Mouse (Mus musculus) B cell, adult 2 months (primary cell): Measurements from ENCODE around the gene Trmt2a.
"Not testable (repeated sequence)": the region's sequence is repeated elsewhere in the genome, so short reads cannot be mapped to it uniquely, and the experiment has no call there.

Experiments used
- DNase-seq, 2 experiments: peaks; one replicate each; pipeline ENCODE4 v3.0.0; 2022

The Trmt2a gene

DNA sequence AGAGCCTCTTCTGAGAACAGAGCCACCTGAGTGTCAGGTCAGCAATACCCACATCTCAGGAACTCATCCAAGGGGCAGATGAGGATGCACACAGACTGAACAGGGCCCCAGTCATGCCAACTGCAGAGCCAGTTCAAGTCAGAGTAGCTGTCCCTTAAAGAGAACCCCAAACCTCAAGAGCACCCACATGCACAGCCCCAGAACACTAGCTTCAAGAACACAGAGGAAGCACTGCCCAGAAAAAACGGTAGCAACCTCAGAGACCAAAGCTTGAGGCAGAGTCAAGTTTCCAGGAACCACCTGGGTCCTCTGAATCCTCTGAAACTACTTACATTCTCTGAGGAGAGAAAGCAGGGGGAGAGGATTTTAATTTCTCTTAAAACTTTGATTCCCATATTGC, 15.0 kb upstream of the Trmt2a start:
- no peak for DNase-seq

DNA sequence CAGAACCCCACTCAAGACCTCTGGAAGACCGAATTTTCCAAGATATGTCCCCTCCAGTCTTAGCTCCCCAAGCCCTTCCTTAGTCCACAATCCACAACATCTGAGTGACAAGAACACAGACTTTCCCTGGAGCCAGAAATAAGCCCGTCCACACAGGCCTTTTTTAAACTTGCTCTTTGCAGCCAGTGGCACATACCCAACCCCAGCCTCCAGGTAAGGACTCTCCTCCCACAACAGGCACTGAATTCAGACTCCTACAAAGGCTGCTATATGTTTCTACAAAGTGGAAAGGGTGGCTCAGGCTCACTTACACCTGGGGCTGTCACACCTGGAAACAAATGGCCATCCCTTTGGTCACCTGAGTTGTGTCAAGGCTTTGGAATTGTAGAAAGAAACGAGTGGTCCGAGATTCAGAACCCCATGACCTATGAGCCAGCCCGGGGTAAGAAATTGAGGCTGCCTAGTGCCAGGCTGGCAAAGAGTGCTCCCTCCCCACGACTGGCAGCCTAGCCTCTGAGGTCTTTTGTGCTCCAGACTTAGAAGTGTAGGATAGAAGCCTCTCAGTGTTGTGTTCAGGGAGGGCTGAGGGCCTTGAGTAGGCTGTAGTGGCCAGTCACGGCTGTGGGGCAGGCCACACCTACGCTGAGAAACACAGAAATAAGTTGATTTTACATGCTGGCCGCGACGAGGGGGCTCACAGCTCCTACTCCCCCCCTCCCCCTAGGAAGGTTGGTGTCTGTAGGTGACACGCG, 14.4 kb upstream of the Trmt2a start:
- peak in 1 of 2 experiments; percentile 27 for DNase-seq

DNA sequence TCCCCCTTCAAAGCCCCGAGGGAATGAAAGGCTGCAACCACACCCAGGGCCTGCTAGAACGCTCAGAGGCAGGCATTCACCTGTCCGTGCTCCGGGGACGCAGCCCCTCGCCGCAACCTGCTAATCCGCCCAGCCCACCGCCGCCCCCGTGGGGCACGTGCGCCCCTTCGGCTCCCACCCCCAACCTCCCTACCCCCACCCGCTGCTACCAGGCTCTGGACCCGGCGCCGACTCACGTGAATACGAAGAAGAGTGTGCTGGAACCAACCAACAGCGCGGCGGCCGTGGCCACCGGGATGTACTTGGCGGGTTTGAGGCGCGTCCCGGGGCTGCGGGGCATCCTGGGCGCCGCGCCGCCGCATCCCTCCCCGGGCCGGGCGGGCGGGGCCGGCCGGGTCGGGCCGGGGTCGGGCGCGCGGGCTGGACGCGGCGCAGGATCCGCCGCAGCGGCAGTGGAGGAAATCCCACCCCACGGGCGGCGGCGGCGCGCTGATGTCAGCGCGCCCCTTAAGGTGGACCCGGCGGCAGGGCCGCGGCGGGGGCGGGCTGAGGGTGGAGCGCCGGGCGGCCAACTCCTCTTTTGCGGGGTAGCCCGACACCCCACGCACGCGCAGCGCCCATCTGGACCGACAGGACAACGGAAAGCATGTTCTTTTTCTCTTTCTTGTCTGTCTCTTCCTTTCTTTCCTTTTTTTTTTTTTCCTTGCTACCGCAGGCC, 13.6 kb upstream of the Trmt2a start, which contains the start of gene Zdhhc8:
Zdhhc8 (minus strand) TSS at position 466 of the 718 bp plus-strand sequence.
- peak; percentile 57 to 58 for DNase-seq

DNA sequence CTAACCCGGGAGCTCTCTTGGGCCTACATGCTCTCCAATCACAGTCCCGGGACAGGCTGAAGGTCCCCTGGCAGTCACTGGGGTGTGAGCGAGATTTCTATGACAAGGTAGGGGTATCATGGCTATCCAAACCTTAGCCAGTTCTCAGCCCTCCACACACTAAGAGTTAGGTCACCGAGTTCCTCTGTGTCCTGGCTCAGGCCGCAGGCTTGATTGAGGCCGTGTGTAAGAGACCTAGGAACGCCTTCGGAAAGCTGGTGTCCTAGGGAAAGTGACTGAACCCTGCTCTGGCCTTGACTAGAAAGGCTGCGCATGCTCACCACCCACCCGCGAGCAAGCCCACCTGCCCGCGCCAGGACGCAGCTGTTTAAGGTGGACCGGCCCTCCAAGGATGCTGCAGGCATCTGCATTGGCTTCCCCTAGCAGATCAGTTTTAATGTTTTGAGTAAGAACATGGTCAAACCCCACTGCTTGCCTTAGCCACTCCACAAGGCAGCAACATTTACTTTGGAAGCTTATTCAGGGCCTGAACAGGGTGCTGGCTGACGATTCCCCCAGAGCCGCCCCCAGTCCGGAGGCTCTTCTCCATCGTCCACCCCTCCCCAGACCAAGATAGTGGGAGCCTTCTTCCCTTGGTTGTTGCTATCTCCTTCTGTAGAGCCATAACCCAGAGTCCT, 13.0 kb upstream of the Trmt2a start:
- DNase-seq: peak; percentile 29 to 31

DNA sequence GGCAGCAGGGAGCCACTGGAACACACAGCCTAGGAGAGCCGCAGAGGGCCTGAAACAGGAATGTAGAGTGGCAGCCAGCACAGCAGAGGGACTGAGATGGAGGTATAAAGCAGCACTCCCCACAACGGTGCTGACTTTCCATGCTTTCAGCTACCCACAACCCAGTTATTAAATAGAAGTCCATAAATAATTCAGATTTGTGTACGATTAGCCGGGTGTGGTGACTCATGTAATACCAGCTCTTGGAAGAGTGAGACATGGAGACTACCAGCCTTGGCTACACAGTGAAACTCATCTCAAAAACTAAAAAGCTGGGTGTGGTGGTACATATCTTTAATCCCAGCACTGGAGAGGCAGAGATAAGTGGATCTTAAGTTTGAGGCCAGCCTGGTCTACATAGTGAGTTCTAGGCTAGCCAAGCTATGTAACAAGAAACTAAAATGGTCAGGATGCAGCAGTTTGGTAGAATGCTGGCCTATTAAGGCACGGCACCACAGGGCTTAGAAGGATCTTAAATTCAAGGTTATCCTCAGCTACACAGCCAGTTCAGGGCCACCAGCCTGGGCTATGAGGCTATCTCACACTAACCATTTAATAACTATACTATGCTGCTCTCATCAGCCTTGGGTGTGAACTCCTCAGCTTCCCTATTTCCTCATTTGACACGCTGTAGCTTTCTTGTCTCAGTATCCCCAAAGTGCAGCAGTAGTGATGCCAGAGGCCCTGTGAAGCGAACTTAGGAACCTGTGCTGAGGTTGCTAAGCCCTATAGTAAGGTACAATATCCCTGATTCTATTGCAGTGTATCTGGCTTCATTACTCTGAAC, 11.6 kb upstream of the Trmt2a start:
- no peak for DNase-seq

DNA sequence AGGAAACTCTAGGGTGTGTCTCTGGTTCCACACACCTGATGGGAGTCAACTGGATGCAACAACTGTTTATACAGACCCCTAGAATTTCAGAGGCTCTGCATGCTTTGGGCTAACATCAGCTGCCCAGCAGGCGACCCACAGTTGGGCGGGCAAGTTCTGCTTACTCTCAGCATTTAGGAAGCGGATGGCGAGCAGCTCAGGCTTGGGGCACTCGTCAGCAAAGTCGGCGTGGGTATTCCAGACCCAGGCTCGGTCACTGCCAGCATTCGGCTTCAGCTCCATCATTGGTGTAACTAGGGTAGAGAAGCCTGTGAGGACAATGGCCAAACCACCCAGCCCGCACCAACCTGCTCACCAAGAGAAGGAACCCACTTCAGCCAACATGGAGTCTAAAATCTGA, 6.9 kb upstream of the Trmt2a start:
- no peak for DNase-seq

DNA sequence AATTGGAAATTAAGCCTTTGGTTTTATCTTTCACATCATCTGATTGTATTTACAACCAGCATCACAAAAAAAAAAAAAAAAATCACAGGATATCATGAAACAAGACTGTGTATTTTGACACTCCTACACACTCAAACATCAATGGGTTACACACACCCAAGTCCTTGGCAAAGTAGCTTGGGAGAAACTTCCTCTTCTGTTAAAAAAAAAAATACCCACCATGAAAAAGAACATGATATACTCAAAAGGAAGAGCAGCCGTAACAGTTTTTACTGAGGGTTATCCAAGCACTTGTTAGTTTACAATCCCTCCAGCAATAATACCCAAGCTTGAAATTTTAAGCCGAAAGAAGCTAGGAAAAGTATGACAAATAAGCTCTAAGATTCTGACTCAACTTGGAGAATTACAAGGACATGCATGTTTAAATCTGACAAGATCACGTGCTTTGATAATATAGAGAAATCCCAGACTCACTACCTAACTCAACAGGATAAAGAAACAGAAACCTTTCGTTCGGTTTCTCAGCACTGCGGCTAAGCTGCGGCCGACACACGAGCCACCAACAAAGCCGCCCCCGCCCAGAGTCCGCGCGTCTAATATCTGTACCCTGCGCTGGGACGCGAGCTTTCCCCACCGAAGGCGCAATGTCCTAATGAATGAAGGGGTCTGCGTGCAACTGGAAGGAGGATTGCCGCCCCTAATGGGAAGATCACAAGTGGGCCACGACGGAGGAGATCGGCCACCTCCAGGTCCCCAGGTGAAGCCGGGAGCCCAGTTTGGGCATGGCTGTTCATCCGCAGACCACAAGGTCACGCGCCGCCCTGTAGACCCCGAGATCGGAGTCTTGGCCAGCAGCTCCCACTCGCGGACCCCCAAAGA, 719 bp upstream of the Trmt2a start:
- no peak for DNase-seq

DNA sequence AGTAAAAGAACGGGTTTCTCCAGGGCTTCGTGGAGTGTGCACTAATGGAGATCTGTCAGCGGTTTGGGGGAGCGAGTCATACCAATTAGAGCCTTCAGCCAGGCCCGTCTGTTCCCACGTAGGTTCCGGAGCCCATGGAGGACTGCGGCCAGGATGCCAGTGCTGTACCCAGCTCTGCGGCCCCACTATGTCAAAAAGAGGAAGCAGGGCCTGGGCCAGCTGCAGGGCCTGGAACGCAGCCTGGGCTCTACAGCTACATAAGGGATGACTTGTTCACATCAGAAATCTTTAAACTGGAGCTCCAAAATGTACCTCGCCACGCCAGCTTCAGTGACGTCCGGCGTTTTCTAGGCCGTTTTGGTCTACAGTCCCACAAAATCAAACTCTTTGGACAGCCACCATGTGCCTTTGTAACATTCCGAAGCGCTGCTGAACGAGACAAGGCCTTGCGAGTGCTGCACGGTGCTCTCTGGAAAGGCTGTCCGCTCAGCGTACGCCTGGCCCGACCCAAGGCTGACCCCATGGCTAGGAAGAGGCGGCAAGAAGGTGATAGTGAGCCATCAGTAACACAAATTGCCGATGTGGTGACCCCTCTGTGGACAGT, 987 bp downstream of the Trmt2a start:
- DNase-seq: peak; percentile 83

DNA sequence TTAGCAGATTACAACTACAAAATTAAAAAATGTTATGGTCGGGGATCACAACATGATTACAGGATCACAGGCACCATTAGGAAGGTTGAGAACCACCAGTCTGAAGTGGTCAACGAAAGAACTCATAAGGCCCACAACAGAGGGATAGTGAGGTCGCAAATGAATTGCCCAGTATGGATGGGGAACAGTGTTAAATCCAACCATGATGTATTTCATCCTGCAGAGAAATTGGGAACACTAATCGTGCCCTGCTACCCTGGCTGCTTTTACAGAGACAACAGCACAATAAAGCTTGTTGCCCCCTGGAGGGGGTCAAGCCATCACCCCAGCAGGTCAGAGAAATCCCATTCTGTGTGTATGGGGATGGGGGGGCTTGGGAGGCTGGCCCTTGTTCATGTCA, 1.8 kb downstream of the Trmt2a start:
- no peak for DNase-seq

DNA sequence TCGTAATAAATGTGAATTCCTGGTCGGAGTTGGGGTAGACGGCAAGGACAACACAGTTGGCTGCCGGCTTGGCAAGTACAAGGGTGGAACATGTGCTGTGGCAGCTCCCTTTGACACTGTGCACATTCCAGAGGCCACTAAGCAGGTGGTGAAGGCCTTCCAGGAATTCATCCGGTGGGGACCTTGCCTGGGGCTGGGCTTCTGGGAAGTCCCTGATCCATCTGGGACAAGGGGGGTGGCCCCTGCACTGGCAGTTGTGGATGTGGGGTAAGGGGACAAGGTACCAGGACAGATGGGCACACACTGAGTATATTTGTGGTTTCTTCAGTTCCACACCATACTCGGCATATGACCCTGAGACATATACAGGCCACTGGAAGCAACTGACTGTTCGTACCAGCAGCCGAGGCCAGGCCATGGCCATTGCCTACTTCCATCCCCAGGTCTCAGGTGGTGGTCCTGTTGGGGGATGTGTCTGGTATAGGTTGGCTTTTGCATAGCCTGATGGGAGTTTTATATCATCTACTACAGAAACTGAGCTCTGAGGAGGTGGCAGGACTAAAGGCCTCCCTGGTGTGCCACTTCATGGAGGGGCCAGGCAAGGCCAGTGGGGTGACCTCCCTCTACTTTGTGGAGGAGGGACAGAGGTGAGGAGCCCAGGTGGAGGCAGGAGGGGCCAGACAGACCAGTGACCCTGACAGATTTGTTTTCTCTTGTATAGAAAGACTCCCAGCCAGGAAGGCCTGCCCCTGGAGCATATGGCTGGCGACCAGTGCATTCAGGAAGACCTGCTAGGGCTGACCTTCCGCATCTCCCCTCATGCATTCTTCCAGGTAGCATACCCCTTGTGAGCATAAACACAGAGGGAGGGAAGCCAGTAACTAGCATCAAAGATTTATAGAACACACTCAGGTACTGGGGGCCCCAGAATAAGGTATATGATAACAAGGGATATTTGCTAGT, 2.6 kb downstream of the Trmt2a start:
- DNase-seq: no peak

DNA sequence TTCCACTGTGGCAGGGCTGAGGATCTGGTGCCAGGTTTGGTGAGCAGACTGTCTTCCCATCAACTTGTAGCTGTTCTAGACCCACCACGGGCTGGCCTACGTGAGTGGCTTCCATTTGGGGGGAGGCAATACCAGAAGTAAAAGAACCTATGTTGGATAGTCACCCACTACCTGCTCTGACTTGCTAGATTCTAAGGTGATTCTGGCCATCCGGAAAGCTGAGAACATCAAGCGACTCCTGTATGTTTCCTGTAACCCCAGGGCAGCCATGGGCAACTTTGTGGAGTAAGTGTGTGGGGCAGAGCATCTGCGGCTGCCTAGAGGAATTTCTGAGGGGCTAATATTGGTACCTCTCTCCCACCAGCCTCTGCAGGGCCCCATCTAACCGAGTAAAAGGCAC, 4.3 kb downstream of the Trmt2a start:
- DNase-seq: no peak

DNA sequence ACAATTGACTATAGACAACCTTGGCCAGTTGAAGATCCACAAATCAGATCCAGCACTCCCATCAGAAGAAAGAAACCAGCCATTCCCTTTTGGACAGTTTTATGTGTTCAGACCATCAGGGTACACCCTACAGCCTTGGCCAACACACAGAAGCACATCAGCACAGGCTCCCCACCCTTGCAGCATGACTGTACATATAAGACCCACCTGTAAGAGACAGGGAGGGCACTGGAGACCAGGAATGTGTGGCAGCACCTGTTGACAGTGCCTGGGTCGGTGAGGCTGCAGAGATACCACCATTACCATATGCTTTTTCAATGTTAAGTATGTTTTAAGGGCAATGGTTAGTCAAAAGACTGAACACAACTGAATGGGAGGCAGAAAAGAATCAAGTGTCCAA, 5.4 kb downstream of the Trmt2a start:
- DNase-seq: no peak

DNA sequence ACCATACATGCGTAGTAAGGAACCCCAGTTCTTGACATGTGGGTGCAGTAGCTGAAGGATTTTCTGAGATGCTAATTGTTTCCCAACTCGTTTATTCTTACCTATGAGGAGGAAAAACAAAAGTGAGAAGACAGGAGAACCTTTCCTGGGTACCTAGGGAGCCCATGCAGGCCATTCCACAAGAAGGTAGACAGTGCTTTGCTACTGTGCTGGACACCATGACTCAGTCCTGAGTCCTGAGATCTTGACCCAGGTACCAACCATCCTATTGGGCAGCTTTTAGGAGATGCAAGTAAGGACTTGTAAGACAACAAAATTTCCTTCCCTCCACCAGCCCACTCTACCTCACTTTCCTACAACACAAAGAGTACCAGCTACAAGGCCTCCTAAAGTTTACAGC, 9.7 kb downstream of the Trmt2a start, which contains the start of gene Gm49776:
Gm49776 (minus strand) TSS at position 101 of the 400 bp plus-strand sequence.
- DNase-seq: no peak

DNA sequence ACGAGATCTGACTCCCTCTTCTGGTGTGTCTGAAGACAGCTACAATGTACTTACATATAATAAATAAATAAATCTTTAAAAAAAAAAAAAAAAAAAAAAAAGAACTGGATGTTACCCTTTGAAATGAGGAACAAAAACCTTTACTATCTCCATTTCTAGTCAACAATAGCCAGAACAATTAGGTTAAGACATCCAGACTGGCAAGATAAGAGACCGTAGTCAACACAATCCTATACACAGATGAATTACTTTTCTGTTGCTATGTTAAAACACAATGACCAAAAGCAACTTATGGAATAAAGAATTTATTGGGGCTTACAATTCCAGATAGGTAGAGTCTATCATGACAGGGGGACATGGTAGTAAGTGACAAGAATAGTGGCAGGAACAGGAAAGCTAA, 16.5 kb downstream of the Trmt2a start:
- DNase-seq: no peak

DNA sequence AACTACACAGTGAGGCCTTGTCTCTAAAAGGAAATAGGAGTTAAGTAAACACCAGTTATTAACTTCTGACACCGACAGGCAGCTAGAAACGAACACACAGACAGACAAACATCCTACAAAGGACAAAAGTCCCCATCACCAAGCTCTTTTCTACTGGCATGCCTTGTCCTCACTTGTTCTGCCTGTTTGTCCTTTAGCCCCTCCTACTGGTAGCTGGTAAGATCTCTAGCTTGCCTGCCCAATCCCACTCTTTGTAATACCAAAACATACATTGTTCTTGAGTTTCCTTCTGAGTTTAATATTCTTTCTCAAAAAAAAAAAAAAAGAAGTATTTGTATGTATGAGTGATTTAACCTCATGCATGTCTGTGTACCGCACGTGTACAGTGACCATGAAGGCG, 19.7 kb downstream of the Trmt2a start:
- peak; percentile 22 to 38 for DNase-seq

DNA sequence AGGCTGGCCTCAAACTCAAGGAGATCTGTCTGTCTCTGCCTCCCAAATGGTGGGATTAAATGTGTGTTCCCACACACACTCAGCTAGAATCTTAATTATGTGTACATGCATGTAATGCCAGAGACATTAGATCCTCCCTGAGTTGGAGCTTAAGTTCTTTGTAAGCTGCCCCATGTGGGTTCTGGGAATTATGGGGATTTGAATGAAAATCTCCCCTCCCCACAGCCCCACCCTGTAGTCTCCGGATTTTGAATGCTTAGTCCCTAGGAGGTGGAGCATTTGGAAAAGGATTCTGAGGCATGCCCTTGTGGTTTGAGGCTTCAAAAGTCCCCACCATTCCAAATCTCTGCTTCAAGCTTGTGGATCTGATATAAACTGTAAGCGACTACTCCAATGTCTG, 26.7 kb downstream of the Trmt2a start:
- no peak for DNase-seq

DNA sequence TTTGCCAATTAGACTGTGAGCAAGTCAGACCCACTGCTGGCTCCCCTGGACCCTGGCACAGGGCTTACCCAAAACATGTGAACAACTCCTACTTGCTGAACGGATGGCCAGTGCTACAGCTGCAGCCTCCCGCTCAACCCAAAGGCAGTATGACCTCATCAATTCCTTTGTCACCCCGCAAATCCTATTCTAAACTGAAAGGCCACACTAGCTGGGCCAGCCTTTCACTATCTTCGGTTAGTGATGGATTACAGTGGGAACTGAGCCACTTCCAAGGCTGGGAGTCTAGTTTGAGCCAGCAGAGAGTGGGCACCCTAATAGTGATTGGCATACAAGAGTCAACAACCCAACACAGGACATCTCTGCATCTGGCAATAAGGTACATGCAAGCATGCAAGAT, 39.7 kb downstream of the Trmt2a start:
- no peak for DNase-seq

DNA sequence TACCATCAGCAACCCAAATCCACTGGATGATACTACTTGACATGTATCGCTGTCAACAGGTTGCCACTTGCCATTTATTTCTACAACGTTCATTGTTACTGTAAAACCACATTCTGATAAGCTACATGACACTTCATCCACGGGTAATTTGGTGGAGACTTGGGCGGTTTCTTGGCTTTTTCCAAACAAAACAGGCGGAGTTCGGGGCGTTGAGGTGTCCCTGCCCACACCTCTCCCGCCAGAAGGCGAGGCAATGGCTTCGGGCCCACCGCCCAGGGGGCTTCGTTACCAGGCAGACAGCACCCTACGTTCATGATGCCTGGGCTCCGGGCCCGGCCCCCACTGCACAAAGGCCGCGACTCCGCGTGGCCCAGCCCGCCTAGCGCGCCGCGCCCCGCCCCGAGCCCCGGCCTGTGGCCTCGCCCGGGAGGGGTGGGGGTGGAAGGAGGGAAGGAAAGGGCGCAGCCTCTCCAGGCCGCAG, 40.1 kb downstream of the Trmt2a start:
- DNase-seq: no peak

DNA sequence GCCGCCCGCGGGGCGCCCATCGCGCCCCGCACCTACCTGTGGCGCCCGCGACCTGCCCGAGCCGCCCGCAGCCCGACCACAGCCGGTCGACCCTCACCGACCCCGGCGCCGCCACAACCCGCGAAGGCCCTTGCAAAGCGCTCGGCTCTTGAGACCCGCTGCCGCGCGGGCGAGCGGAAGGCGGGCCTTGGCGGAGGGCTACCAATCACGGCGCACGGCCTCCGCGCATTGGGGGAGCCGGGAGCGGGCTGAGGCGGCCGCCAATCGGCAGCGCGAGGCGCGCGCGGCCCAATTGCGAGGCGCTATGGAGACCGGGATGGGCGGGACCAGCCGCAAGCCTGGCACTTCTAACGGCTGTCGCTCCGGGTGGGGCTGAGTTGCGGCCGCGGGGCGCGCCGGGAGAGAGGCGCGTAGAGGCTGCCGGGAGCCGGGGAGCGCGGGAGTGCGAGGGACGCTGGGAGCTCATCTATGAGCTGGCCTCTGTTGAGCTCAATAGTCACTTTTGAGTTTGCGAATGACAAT, 40.6 kb downstream of the Trmt2a start, which contains the start of gene Dgcr8:
Dgcr8 (minus strand) TSS at position 180 of the 522 bp plus-strand sequence.
- peak; percentile 96 for DNase-seq

DNA sequence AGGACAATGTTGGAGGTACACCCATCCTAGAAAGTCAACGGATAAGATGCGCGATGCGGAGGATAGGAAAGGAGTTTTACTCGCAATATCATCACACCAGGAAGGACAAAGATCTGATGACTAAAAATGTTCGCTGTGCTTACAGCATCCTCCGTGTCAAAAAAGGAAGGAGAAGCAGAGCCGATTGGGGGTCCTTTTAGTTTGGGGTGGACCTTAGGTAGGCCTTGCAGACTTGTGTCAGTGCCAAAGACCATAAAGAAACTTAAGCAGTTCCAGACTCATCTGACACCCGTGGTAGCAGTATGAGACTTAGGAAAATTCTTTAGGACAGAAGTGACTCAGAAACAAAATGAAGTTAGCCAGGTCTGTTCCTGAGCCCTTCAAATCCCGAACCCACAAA, 41.1 kb downstream of the Trmt2a start:
- not testable (repeated sequence) for DNase-seq
